Mouse (Mus musculus): ENCODE results near the gene Gjb3. TPM values are rescaled to one million over a fixed set of nuclear protein-coding genes. Genes with fewer than 3 reads are reported as not detected.

The Gjb3 gene
- polyA plus RNA-seq, 1 experiment: 57.2 TPM

DNA sequence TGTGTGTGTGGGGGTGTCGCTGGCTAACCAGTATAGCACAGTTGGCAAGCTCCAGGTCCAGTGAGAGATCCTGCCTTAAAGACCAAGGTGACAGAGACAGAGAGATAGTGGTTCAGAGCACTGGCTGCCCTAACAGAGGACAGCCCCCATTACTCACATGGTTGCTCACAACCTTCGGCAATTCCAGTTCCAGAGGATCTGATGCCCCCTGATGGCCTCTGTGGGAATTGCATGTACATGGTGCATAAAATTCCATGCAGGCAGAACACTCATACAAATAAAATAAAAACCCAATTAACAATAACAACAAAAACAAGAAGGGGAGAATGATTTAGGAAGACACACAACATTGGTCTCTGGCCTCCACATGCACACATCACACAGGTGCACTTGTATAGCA lies 39.8 kb upstream of the Gjb3 start:
- Histone ChIP-seq H3K4me3 (ENCODE audit: low read depth, low read length) (no peak overlapping the region), H3K27me3 (ENCODE audit: control insufficient read depth, insufficient read depth, low read length, poor library complexity, severe bottlenecking) (no peaks in the 10 kb centered on the region), H3K4me1 (ENCODE audit: control insufficient read depth, insufficient read depth, low read length) (peaks cover 4% of the 10 kb centered on the region), H3K9me3 (replicated peaks; ENCODE audit: control insufficient read depth, insufficient read depth, low read length, poor library complexity, severe bottlenecking) (no peaks in the 10 kb centered on the region), H3K27ac (ENCODE audit: insufficient read depth, low read length) (no peak overlapping the region), H3K9ac (ENCODE audit: low read depth, poor library complexity, severe bottlenecking) (no peak overlapping the region), H3K36me3 (ENCODE audit: control insufficient read depth, insufficient read depth, low read length, poor library complexity, severe bottlenecking) (no peaks in the 10 kb centered on the region)
- TF ChIP-seq CTCF (IDR thresholded peaks at IDR 0.05; ENCODE audit: low read depth, low read length) (peak; percentile 68), POLR2A (IDR thresholded peaks at IDR 0.05; ENCODE audit: insufficient read depth, low read length) (no peak)

DNA sequence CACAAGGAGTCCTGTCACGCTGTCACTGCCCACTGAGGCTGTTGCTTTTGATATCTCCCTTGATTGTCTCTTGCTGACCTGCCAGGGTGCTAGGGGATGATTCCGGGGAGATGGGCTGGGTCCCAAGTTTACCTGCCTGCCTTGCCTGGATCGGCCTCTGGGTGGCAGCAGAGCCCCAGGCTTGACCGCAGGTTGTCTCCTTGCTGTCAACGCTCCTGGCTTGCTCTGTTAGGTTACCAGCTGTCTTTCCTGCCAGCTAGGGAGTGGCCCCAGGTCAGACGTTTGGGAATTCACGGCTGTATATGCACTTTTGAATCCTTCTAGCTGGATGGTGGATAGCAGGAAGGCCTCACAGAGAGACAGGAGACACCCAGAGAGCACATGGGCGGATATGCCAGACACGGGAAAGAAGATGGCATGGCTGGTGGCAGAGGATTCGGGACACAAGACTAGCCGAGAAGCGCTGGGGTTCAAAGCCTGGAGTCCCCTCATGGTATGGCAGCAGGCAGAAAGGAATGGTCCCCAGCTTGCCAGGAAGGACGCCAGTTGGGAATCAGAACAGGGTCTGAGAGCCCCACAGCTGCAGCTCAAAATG lies 37.8 kb upstream of the Gjb3 start:
- Histone ChIP-seq H3K9me3 (replicated peaks; ENCODE audit: control insufficient read depth, insufficient read depth, low read length, poor library complexity, severe bottlenecking) (no peaks in the 10 kb centered on the region), H3K9ac (ENCODE audit: low read depth, poor library complexity, severe bottlenecking) (peak overlapping the region; percentile 4; the same call in 1 of the 2 replicates), H3K4me1 (ENCODE audit: control insufficient read depth, insufficient read depth, low read length) (peaks cover 13% of the 10 kb centered on the region), H3K27ac (ENCODE audit: insufficient read depth, low read length) (no peak overlapping the region), H3K27me3 (ENCODE audit: control insufficient read depth, insufficient read depth, low read length, poor library complexity, severe bottlenecking) (no peaks in the 10 kb centered on the region), H3K36me3 (ENCODE audit: control insufficient read depth, insufficient read depth, low read length, poor library complexity, severe bottlenecking) (no peaks in the 10 kb centered on the region), H3K4me3 (ENCODE audit: low read depth, low read length) (peak overlapping the region; percentile 9; the same call in 1 of the 2 replicates)
- TF ChIP-seq POLR2A (IDR thresholded peaks at IDR 0.05; ENCODE audit: insufficient read depth, low read length): no peak
- peak; percentile 97 for TF ChIP-seq CTCF (IDR thresholded peaks at IDR 0.05; ENCODE audit: low read depth, low read length)

DNA sequence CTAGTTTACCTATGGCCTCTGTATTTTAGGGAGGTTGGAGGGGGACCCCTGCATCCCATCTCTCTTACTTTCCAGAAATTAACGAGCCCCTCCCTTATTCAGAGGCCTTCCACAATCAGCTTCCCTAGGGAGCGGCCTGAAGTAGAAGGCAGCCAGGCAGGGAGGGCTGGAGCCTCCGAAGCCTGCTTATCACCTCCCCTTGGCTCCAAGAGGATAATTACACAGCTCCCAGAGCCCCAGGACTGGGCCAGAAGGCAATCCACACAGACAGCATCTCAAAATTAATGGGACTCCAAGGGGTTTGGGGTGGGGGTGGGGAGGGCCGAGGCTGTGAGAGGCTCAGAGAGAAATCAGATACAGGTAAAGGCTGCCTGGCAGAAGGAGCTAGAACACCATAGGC lies 35.2 kb upstream of the Gjb3 start:
- H3K4me1 ChIP-seq (ENCODE audit: control insufficient read depth, insufficient read depth, low read length): peaks cover 16% of the 10 kb centered on the region
- no peaks in the 10 kb centered on the region for H3K36me3 ChIP-seq (ENCODE audit: control insufficient read depth, insufficient read depth, low read length, poor library complexity, severe bottlenecking)
- no peaks in the 10 kb centered on the region for H3K27me3 ChIP-seq (ENCODE audit: control insufficient read depth, insufficient read depth, low read length, poor library complexity, severe bottlenecking)
- H3K27ac ChIP-seq (ENCODE audit: insufficient read depth, low read length): peak overlapping the region; percentile 82
- no peaks in the 10 kb centered on the region for H3K9me3 ChIP-seq (replicated peaks; ENCODE audit: control insufficient read depth, insufficient read depth, low read length, poor library complexity, severe bottlenecking)
- no peak overlapping the region for H3K4me3 ChIP-seq (ENCODE audit: low read depth, low read length)
- TF ChIP-seq EP300 (IDR thresholded peaks at IDR 0.05; ENCODE audit: insufficient read depth, low read depth, low read length) (no peak), POLR2A (IDR thresholded peaks at IDR 0.05; ENCODE audit: insufficient read depth, low read length) (no peak), CTCF (IDR thresholded peaks at IDR 0.05; ENCODE audit: low read depth, low read length) (no peak)
- peak overlapping the region; percentile 52; the same call in 1 of the 2 replicates for H3K9ac ChIP-seq (ENCODE audit: low read depth, poor library complexity, severe bottlenecking)

DNA sequence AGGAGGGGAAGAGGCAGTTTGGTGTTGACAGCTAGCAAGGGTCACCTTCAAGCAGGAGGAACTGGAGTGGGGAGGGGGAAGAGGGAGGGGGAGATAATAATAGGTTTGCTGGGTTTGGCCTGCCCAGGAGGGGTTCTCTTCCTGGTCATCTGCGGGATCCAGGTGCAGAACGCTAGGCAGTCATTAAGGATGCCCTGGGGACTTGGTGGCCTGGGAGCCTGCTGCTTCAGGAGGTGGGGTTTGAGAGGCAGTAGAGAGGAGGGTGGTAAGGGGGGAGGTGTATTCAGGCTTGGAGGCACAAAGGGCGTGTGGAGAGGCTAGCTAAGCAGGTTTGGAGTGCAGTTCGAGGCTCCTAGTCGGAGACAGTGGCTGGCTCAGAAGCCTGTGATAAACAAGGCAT lies 34.8 kb upstream of the Gjb3 start:
- H3K27ac ChIP-seq (ENCODE audit: insufficient read depth, low read length): peak overlapping the region; percentile 82
- peaks cover 16% of the 10 kb centered on the region for H3K4me1 ChIP-seq (ENCODE audit: control insufficient read depth, insufficient read depth, low read length)
- TF ChIP-seq POLR2A (IDR thresholded peaks at IDR 0.05; ENCODE audit: insufficient read depth, low read length) (no peak), EP300 (IDR thresholded peaks at IDR 0.05; ENCODE audit: insufficient read depth, low read depth, low read length) (peak; percentile 100)
- peak overlapping the region; percentile 49 for H3K4me3 ChIP-seq (ENCODE audit: low read depth, low read length)
- H3K36me3 ChIP-seq (ENCODE audit: control insufficient read depth, insufficient read depth, low read length, poor library complexity, severe bottlenecking): no peaks in the 10 kb centered on the region
- no peaks in the 10 kb centered on the region for H3K27me3 ChIP-seq (ENCODE audit: control insufficient read depth, insufficient read depth, low read length, poor library complexity, severe bottlenecking)
- no peaks in the 10 kb centered on the region for H3K9me3 ChIP-seq (replicated peaks; ENCODE audit: control insufficient read depth, insufficient read depth, low read length, poor library complexity, severe bottlenecking)
- H3K9ac ChIP-seq (ENCODE audit: low read depth, poor library complexity, severe bottlenecking): 0 out of 2 replicates have a peak overlapping the region, but pooled peaks have one; percentile 52

DNA sequence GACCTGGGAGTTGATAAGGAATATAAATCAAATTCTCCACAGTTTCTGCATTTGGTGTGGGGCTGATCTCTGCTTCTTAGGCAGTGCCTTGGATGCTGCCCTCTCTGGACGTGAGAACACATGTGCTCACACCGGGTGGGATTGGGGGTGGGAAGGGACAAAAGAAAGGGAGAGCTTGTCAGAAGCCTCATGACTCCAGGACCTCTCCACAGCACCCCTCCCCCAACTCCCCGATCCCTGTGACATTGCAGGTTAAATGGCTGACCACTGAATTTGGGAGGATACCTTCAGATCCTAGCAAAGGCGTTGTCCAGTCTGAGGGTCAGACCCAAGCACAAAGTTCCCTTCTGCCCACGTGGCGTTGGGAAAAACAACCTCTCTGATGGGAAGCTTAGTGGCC lies 33.8 kb upstream of the Gjb3 start:
- Histone ChIP-seq H3K4me3 (ENCODE audit: low read depth, low read length) (no peak overlapping the region; the same call in 1 of the 2 replicates), H3K4me1 (ENCODE audit: control insufficient read depth, insufficient read depth, low read length) (peaks cover 23% of the 10 kb centered on the region)
- TF ChIP-seq CTCF (IDR thresholded peaks at IDR 0.05; ENCODE audit: low read depth, low read length) (no peak), EP300 (IDR thresholded peaks at IDR 0.05; ENCODE audit: insufficient read depth, low read depth, low read length) (peak; percentile 85)

DNA sequence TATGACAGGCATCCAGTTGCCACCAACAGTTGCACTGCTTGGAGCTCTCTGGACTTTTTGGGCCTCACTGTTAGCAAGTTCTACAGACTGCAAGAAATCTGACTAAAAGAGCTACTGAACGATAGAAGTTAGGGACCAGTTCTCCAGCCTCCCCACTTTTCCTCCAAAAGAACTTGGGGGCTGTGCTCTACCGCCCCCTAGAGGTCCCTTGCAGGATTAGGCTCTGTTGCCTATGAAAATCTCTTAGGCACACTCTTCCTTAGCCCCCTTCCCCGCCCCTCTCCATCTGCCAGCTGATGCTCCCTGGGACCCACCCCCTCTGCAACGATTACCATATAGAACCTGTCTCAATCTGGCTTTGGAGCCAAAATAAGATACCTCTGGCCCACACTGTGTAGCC lies 32.7 kb upstream of the Gjb3 start:
- Histone ChIP-seq H3K4me3 (ENCODE audit: low read depth, low read length) (no peak overlapping the region), H3K9me3 (replicated peaks; ENCODE audit: control insufficient read depth, insufficient read depth, low read length, poor library complexity, severe bottlenecking) (no peaks in the 10 kb centered on the region), H3K4me1 (ENCODE audit: control insufficient read depth, insufficient read depth, low read length) (peaks cover 27% of the 10 kb centered on the region), H3K27me3 (ENCODE audit: control insufficient read depth, insufficient read depth, low read length, poor library complexity, severe bottlenecking) (no peaks in the 10 kb centered on the region), H3K9ac (ENCODE audit: low read depth, poor library complexity, severe bottlenecking) (no peak overlapping the region), H3K36me3 (ENCODE audit: control insufficient read depth, insufficient read depth, low read length, poor library complexity, severe bottlenecking) (no peaks in the 10 kb centered on the region), H3K27ac (ENCODE audit: insufficient read depth, low read length) (0 out of 2 replicates have a peak overlapping the region, but pooled peaks have one; percentile 6)
- TF ChIP-seq EP300 (IDR thresholded peaks at IDR 0.05; ENCODE audit: insufficient read depth, low read depth, low read length): no peak
- peak; percentile 73 for TF ChIP-seq CTCF (IDR thresholded peaks at IDR 0.05; ENCODE audit: low read depth, low read length)
- no peak for TF ChIP-seq POLR2A (IDR thresholded peaks at IDR 0.05; ENCODE audit: insufficient read depth, low read length)

More for the DNA sequence above, 33.8 kb upstream of the Gjb3 start:
- Histone ChIP-seq H3K27ac (ENCODE audit: insufficient read depth, low read length) (peak overlapping the region; percentile 66), H3K27me3 (ENCODE audit: control insufficient read depth, insufficient read depth, low read length, poor library complexity, severe bottlenecking) (no peaks in the 10 kb centered on the region), H3K36me3 (ENCODE audit: control insufficient read depth, insufficient read depth, low read length, poor library complexity, severe bottlenecking) (no peaks in the 10 kb centered on the region), H3K9me3 (replicated peaks; ENCODE audit: control insufficient read depth, insufficient read depth, low read length, poor library complexity, severe bottlenecking) (no peaks in the 10 kb centered on the region), H3K9ac (ENCODE audit: low read depth, poor library complexity, severe bottlenecking) (peak overlapping the region; percentile 4; the same call in 1 of the 2 replicates)

All from ES-Bruce4 (cell line).